In the genomic region with DNA sequence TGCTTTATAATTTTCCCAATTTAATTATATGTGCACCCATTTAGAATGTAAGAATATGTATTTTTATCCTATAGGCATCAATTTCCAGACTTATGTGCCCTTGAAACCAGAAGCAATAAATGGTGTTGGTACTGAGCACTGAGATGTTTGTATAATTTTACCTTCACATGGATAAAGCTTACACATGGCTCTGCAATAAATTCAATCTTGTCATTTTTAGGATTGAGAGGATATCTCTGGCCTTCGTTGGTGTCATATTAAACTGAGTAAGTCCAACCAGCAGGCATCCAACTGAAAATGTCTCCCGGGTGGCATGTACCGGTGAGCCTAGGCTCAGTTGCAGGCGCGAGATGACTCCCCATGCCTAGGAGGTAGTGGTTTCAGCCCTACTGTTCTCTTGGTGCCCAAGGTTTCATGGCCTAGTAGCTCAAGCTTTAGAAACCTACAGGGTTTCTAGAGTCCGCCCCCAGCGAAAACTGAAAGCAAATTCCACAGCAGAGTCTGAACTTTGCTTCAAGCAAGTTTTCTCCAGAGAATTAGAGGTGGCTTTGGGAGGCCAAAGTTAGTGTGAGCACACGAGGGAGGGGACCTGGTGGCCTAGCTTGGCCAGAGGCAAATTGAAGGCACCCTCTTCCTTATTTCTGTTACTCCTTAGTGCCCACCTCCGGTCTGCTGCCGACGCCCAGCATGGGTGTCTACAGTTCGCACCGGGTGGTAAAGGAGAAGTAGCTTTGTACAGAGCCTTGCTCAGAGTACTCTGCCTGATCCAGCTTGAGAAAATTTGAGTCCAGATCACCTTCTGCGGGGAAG, we compare ENCODE assay signal across 8 mouse cellular contexts. TPM values are rescaled to one million over a fixed set of nuclear protein-coding genes. Genes with fewer than 3 reads are reported as not detected.
A peak's percentile ranks its signal among the peaks of the same experiment; 100 is the strongest.
DNase-seq lines count a peak whose midpoint lies in the region; ATAC-seq lines count a peak whose summit lies in the region.

No protein-coding gene starts in this region.

- H3K27me3 ChIP-seq in limb, embryonic 12.5 days: peaks cover 76% of the 10 kb centered on the region
- peaks cover 44% of the 10 kb centered on the region for H3K27me3 ChIP-seq in midbrain, embryonic 15.5 days (replicated peaks)

- peak overlapping the region; percentile 55 for H3K4me3 ChIP-seq in limb, embryonic 12.5 days (replicated peaks)
- no peak overlapping the region for H3K4me3 ChIP-seq in midbrain, embryonic 15.5 days

- DNase-seq in heart, adult 18-20 months: peak; percentile 22 to 37
- no peak for DNase-seq in heart, adult 9 months (ENCODE audit: low spot score in 2 of 2)
- peak; percentile 48 to 61 for DNase-seq in adrenal gland, postnatal 36 days
- no peak for DNase-seq in Muller cell, postnatal 12 days (ENCODE audit: inconsistent ontology term)

- no peaks in the 10 kb centered on the region for H3K9me3 ChIP-seq in limb, embryonic 12.5 days
- no peaks in the 10 kb centered on the region for H3K9me3 ChIP-seq in midbrain, embryonic 15.5 days

- no peaks in the 10 kb centered on the region for H3K36me3 ChIP-seq in limb, embryonic 12.5 days
- H3K36me3 ChIP-seq in midbrain, embryonic 15.5 days (replicated peaks): no peaks in the 10 kb centered on the region

- ATAC-seq in hematopoietic stem cell, adult 5-6 weeks (replicated peaks in 1 of 2; ENCODE audit: insufficient read depth in 1 of 2, low FRiP score in 2 of 2, low TSS enrichment in 1 of 2, low read depth in 1 of 2, poor library complexity in 2 of 2, severe bottlenecking in 2 of 2): peak; percentile 38 to 65; a peak in 3 of 4 replicates
- no peak for ATAC-seq in limb, embryonic 12.5 days (ENCODE audit: insufficient number of reproducible peaks, insufficient read depth, low FRiP score, low TSS enrichment, low read depth)
- no peak for ATAC-seq in midbrain, embryonic 15.5 days (replicated peaks)
- no peak for ATAC-seq in frontal cortex, adult (ENCODE audit: low TSS enrichment)

- peak overlapping the region; percentile 93 for H3K4me2 ChIP-seq in limb, embryonic 12.5 days
- 0 out of 2 replicates have a peak overlapping the region, but pooled peaks have one; percentile 6 for H3K4me2 ChIP-seq in midbrain, embryonic 15.5 days

- peak overlapping the region; percentile 48 for H3K9ac ChIP-seq in limb, embryonic 12.5 days (replicated peaks)
- H3K9ac ChIP-seq in midbrain, embryonic 15.5 days: no peak overlapping the region

- WGBS in limb, embryonic 12.5 days: 10% methylated on average over 14 of the region's 14 CpGs
- WGBS in midbrain, embryonic 15.5 days: 28% methylated on average over 14 of the region's 14 CpGs

- 0 out of 2 replicates have a peak overlapping the region, but pooled peaks have one; percentile 8 for H3K27ac ChIP-seq in limb, embryonic 12.5 days
- no peak overlapping the region for H3K27ac ChIP-seq in midbrain, embryonic 15.5 days

- peaks cover 61% of the 10 kb centered on the region for H3K4me1 ChIP-seq in limb, embryonic 12.5 days (replicated peaks)
- peaks cover 47% of the 10 kb centered on the region for H3K4me1 ChIP-seq in midbrain, embryonic 15.5 days

RNA-seq across cellular contexts. Expression of a gene that starts 4.1 kb away (rescaled TPM):
- 1 to 10 TPM; 1.2 to 2.0 TPM for total RNA-seq in heart, adult 18-20 months (2021)
- 10 to 100 TPM; 23.4 to 30.3 TPM for total RNA-seq in adrenal gland, postnatal 36 days (2021)
- 0.40 and 1.4 TPM in 2 replicates for total RNA-seq in hematopoietic stem cell, adult 5-6 weeks (2017)
- 46.0 and 47.1 TPM in 2 replicates for polyA plus RNA-seq in limb, embryonic 12.5 days (2016; fragmentation: Nextera tagmentation; extraction: Ambion mirVana)
- 5.8 and 5.9 TPM in 2 replicates for polyA plus RNA-seq in midbrain, embryonic 15.5 days (2015; fragmentation: Nextera tagmentation; extraction: Ambion mirVana)

RNA-seq across cellular contexts. Expression of a gene that starts 26.1 kb away (rescaled TPM):
- 1 to 10 TPM; 1.5 to 2.4 TPM for total RNA-seq in heart, adult 18-20 months (2021)
- 1 to 10 TPM; 5.2 to 7.2 TPM for total RNA-seq in adrenal gland, postnatal 36 days (2021)
- 23.9 and 35.8 TPM in 2 replicates for total RNA-seq in hematopoietic stem cell, adult 5-6 weeks (2017)
- polyA plus RNA-seq in limb, embryonic 12.5 days (2016; fragmentation: Nextera tagmentation; extraction: Ambion mirVana): 0.41 TPM in 1 of 2 replicates, not detected in the other
- polyA plus RNA-seq in midbrain, embryonic 15.5 days (2015; fragmentation: Nextera tagmentation; extraction: Ambion mirVana): 0.31 and 0.32 TPM in 2 replicates

Comparison
In these comparisons a context has a peak if more than half of its experiments do, and no peak if none do; other contexts are left out.
1. DNase-seq: peak in heart, adult 18-20 months (2 of 2) and adrenal gland, postnatal 36 days (2 of 2); none in heart, adult 9 months (0 of 2) and Muller cell, postnatal 12 days (single experiment).
2. ATAC-seq: peak in hematopoietic stem cell, adult 5-6 weeks (2 of 2); none in limb, embryonic 12.5 days (single experiment), midbrain, embryonic 15.5 days (single experiment) and frontal cortex, adult (single experiment).
3. RNA of a gene that starts 4.1 kb away (total RNA-seq): 23.4 to 30.3 TPM in adrenal gland, postnatal 36 days; 1.2 to 2.0 TPM in heart, adult 18-20 months and 0.40 to 1.4 TPM in hematopoietic stem cell, adult 5-6 weeks; every median in the first group is over 4 times any median in the second.